Mouse (Mus musculus) neural tube, embryonic 13.5 days (tissue): ENCODE data around the gene Nfic. TPM values are rescaled to one million over a fixed set of nuclear protein-coding genes. Genes with fewer than 3 reads are reported as not detected.

Source experiments
- ATAC-seq: fragments of 200-750 bp; cut with Nextera tagmentation; 2 replicates; pipeline ENCODE4 v1.8.0; 2017; ENCODE audit warnings: low read depth, mild to moderate bottlenecking, moderate TSS enrichment, moderate library complexity
- H3K27ac ChIP-seq: fragments of 300-500 bp; sonication (generic); replicated peaks from 2 replicates; pipeline ENCODE4 v1.5.1; 2015; ENCODE audit warnings: moderate library complexity, mild to moderate bottlenecking, inconsistent platforms
- H3K27me3 ChIP-seq: fragments of 300-500 bp; sonication (generic); 2 replicates; pipeline ENCODE4 v1.6.1; 2015; ENCODE audit warnings: mild to moderate bottlenecking, inconsistent platforms
- H3K36me3 ChIP-seq: fragments of 300-500 bp; sonication (generic); 2 replicates; pipeline ENCODE4 v1.6.1; 2015; ENCODE audit warnings: mild to moderate bottlenecking, inconsistent platforms
- H3K4me1 ChIP-seq: fragments of 300-500 bp; sonication (generic); replicated peaks from 2 replicates; pipeline ENCODE4 v1.6.1; 2015; ENCODE audit warnings: inconsistent platforms
- H3K4me2 ChIP-seq: fragments of 300-500 bp; sonication (generic); 2 replicates; pipeline ENCODE4 v1.6.1; 2015; ENCODE audit warnings: inconsistent platforms, mild to moderate bottlenecking, moderate library complexity
- H3K4me3 ChIP-seq: fragments of 300-500 bp; sonication (generic); 2 replicates; pipeline ENCODE4 v1.5.1; 2015; ENCODE audit warnings: mild to moderate bottlenecking, inconsistent platforms
- H3K9ac ChIP-seq: fragments of 300-500 bp; sonication (generic); 2 replicates; pipeline ENCODE4 v1.6.1; 2015; ENCODE audit warnings: moderate library complexity, mild to moderate bottlenecking, inconsistent platforms
- H3K9me3 ChIP-seq: fragments of 300-500 bp; sonication (generic); 2 replicates; pipeline ENCODE4 v1.6.1; 2016; ENCODE audit warnings: inconsistent platforms
- WGBS: fragments of 180-500 bp; shearing (Covaris S2); methylation state at CpG from one replicate; pipeline ENCODE4 v1.1.7; 2015; 5-methylcytosine and 5-hydroxymethylcytosine counted together
- polyA plus RNA-seq: library from polyadenylated mRNA; unstranded; fragments of >200 nt; fragmentation: Nextera tagmentation; extraction: Ambion mirVana; gene quantifications from 2 replicates; pipeline ENCODE4 v1.2.1, GENCODE M21; 2015

The Nfic gene
- polyA plus RNA-seq, 1 experiment from 2014 or later, result 27.1 TPM

DNA sequence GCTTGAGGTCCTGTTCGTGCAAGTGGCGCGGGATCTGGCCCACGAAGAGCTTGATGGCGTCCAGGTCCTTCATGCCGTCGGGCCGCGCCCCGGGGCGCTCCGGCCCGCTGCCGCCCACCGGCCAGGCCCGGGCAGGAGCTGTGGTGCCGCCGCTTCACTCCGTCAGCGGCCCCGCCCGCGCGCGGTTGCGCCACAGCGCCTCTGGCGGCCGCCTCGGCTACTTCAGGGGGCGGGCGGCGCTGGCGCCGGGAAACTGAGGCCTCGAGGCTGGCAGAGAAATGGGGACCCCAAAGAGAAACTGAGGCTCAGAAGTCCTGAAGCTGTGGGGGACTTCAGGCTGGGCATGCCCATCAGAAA lies 27.1 kb upstream of the Nfic start, which contains the start of gene Celf5:
TSS of gene Celf5 (minus strand) at position 177 of the 357 bp plus-strand sequence.
- Histone ChIP-seq H3K4me2 (peak within 1 kb of the TSS; percentile 67), H3K27ac (peak within 1 kb of the TSS; percentile 88), H3K4me1 (peaks cover 47% of the 10 kb centered on the region), H3K4me3 (peak within 1 kb of the TSS; percentile 69), H3K27me3 (0 out of 2 replicates have a peak, but pooled peaks cover 13% of the 10 kb centered on the region), H3K9ac (peak within 1 kb of the TSS; percentile 90), H3K36me3 (peaks cover 15% of the 10 kb centered on the region), H3K9me3 (no peaks in the 10 kb centered on the region)
- peak; percentile 57 for ATAC-seq
- under 1% methylated on average over 36 of the region's 36 CpGs for WGBS

DNA sequence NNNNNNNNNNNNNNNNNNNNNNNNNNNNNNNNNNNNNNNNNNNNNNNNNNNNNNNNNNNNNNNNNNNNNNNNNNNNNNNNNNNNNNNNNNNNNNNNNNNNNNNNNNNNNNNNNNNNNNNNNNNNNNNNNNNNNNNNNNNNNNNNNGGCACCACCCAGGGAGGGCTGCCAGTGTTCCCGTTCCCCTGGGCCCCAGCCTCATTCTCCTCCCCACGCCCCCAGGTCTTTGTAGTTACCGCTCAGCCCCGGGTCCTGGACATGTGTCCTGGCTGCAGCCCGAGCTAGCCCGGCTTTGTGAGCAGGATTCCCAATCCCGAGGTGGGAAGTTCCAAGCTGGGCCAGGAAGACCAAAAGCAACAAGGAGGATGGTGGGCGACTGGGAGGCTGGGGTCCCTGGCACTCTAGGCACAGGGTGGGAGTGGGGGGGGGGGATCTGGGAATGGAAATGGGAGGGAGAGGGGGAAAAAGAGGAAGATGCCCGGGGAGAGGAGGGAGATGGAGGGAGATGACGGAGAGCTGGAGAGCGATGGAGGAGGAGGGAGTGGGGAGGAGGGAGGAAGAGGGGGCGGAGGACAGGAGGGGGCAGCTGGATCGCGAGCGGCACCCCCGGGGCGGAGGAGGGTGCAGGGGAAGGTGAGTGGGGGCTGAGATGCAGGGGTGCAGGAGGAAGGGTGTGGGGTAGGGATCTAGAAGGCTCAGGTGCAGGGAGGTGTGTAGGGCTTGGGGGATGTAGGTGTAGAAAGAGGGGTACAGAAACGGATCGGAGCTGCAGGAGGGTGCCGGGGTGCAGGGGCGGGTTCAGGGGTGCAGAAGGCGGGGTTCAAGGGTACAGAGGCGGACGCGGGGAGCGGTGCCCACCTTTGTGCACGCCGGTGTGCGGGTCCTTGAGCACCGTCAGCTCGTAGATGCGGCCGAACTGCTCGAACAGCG lies 26.4 kb upstream of the Nfic start:
- Histone ChIP-seq H3K4me1 (peaks cover 52% of the 10 kb centered on the region), H3K27me3 (peaks cover 17% of the 10 kb centered on the region), H3K9ac (peak overlapping the region; percentile 90), H3K27ac (peak overlapping the region; percentile 88), H3K4me3 (peak overlapping the region; percentile 69), H3K9me3 (no peaks in the 10 kb centered on the region), H3K36me3 (peaks cover 11% of the 10 kb centered on the region), H3K4me2 (peak overlapping the region; percentile 67)
- WGBS, result 2% methylated on average over 25 of the region's 35 CpGs
- peak; percentile 57 for ATAC-seq

DNA sequence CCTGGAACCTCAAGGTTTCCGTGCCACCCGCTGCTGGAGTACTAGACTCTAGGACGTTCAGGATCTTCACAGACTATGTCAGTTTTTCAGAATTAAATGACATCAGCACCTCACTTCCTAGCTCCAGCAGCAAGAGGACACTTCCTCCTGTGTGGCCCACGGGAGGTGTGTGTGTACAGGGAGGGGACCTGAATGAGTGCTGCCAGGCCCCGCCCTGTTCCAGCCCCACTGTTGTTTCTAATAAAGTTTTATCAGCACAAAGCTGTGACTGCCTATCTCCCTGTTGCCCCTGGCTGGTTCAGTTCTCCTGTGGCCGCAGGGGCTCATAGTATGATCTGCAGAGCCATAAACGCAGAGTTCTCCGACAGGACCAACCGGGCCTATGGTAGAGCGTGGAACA lies 19.0 kb upstream of the Nfic start:
- peaks cover 61% of the 10 kb centered on the region for H3K4me1 ChIP-seq
- peaks cover 22% of the 10 kb centered on the region for H3K36me3 ChIP-seq
- no peak overlapping the region for H3K27ac ChIP-seq
- H3K4me3 ChIP-seq, result no peak overlapping the region
- no peaks in the 10 kb centered on the region for H3K9me3 ChIP-seq
- peaks cover 46% of the 10 kb centered on the region for H3K27me3 ChIP-seq
- no peak overlapping the region for H3K9ac ChIP-seq
- no peak for ATAC-seq
- 81% methylated on average over 10 of the region's 10 CpGs for WGBS
- no peak overlapping the region for H3K4me2 ChIP-seq

DNA sequence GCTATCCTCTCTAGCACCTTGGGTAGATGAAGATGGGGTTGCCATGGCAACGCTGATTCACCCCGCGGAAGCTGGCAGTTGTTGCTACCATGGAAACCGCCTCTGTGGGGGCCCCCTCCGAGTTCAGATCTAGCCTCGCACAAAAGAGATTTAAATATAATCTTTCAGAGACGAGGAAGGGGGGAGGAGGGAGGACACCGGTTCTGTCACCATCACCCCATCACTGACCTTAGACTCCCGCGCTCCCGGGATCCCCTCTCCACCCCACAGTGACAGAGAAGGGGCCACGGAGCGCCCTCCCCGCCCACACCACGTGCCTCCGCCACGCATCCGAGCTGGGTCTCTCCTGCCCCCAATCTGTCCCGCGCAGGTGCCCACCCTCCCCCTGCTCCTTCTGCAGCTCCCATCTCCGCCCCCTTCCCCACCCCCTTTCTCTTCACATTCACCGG lies 17.6 kb upstream of the Nfic start:
- H3K27me3 ChIP-seq, result peaks cover 42% of the 10 kb centered on the region
- H3K36me3 ChIP-seq, result peaks cover 36% of the 10 kb centered on the region
- peak overlapping the region; percentile 72 for H3K4me2 ChIP-seq
- H3K9me3 ChIP-seq, result no peaks in the 10 kb centered on the region
- H3K27ac ChIP-seq, result peak overlapping the region; percentile 88
- peak overlapping the region; percentile 76 for H3K9ac ChIP-seq
- H3K4me1 ChIP-seq, result peaks cover 50% of the 10 kb centered on the region
- peak overlapping the region; percentile 42 for H3K4me3 ChIP-seq
- peak; percentile 79 for ATAC-seq
- under 1% methylated on average over 22 of the region's 22 CpGs for WGBS

DNA sequence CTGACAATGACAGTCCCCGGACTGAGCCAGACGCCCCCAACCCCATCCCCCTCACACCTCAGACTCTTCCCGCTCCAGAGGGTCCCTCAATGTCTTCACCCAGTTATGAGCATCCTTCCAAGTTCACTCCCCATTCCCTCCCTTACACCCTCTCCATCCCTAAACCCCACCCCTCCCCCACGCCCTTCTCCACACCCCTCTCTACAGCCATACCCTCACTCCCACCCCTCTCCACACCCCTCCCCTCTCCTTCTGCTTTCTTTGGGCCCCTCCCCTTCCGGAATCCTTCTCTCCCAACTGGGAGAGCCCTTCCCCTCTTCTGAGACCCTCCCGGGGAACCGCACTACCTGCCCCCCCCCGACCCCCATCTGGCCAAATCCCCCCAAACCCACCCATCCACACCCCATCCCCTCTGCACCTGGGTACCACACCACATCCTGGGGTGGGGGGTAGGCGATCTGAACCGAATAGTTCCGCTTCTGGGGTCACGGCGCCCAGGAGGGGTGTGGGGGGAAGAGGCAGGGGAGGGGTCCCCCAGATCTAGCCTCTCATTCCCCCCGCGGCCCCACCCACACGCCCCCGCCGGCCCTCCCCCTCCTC lies 17.1 kb upstream of the Nfic start:
- WGBS, result 7% methylated on average over 18 of the region's 18 CpGs
- Histone ChIP-seq H3K9me3 (no peaks in the 10 kb centered on the region), H3K4me1 (peaks cover 45% of the 10 kb centered on the region)

DNA sequence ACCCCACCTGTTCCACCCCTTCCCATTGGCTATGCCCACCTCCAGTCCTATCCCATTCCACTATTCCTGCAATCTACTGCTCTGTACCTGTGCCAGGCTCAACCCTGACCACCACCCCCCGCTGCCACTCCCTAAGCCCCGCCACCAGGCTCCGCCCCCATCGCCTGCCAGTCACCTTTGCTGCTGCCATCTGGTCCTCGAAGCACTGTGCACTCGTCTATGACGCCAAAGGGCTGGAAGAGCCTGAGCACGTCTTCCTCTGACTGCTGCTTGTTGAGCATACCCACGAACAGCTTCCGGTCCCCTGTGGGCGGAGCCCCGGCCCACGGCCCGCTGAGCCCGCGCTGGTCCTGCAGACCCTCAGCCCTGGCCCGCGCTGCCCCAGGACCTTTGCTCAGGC lies 15.0 kb upstream of the Nfic start:
- Histone ChIP-seq H3K4me3 (no peak overlapping the region), H3K27ac (no peak overlapping the region), H3K27me3 (peaks cover 44% of the 10 kb centered on the region), H3K4me2 (no peak overlapping the region), H3K36me3 (peaks cover 51% of the 10 kb centered on the region), H3K4me1 (peaks cover 41% of the 10 kb centered on the region), H3K9me3 (no peaks in the 10 kb centered on the region), H3K9ac (0 out of 2 replicates have a peak overlapping the region, but pooled peaks have one; percentile 26)
- ATAC-seq, result no peak
- 52% methylated on average over 18 of the region's 18 CpGs for WGBS

More for the DNA sequence above, 17.1 kb upstream of the Nfic start:
- Histone ChIP-seq H3K36me3 (peaks cover 41% of the 10 kb centered on the region), H3K27ac (peak overlapping the region; percentile 88), H3K4me3 (peak overlapping the region; percentile 42), H3K4me2 (peak overlapping the region; percentile 72), H3K27me3 (peaks cover 42% of the 10 kb centered on the region), H3K9ac (peak overlapping the region; percentile 76)
- ATAC-seq, result peak; percentile 33

DNA sequence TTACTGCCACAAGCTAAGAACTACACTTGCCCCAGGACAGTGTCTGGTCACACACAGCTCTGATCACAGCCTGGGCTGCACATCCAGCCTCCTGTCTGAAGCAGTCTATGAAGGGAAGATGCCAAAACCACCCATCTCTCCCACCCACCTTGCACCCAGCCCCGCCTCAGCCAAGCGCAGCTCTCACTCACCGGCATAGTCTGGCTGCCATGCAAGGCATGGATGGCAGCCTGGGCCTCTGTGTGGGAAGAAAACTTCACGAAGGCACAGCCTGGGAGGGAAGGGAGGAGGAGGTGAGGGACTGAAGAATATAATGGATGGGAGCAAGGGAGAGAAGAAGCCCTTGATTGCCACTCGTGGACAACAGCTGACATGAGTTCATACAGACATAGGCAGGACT lies 13.8 kb upstream of the Nfic start:
- Histone ChIP-seq H3K9me3 (no peaks in the 10 kb centered on the region), H3K27me3 (peaks cover 46% of the 10 kb centered on the region), H3K9ac (no peak overlapping the region), H3K36me3 (peaks cover 47% of the 10 kb centered on the region), H3K4me3 (no peak overlapping the region), H3K4me1 (peaks cover 45% of the 10 kb centered on the region), H3K4me2 (no peak overlapping the region), H3K27ac (no peak overlapping the region)
- WGBS, result 84% methylated on average over 5 of the region's 5 CpGs
- no peak for ATAC-seq

DNA sequence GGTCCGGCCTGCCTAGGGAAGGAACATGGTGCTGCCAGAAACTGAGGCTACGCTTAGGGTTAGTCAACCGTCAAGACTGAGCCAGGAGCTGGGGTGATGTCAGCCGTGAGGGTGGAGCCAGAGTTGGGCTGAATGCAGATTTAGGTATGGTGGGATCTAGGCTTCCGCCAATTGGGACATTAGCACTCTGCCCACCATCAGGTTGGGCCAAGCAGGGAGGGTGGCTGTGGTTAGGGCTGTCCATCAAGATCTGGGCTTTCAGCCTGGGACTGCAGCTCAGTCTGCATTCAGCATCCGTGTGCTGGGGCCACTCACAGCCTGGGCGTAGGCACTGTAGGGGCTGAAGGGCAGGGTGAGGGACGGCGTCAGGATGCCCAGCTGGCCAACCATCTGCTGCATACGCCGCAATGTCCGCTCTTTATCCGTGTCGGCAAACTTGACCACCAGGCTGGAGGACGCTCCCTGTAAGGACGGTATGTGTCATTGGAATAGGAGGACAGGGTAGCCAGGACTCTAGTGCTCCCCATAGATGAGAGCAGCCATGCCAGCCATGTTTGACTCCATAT lies 12.3 kb upstream of the Nfic start:
- no peak overlapping the region for H3K27ac ChIP-seq
- no peak overlapping the region for H3K4me3 ChIP-seq
- WGBS, result 86% methylated on average over 16 of the region's 16 CpGs
- peaks cover 43% of the 10 kb centered on the region for H3K36me3 ChIP-seq
- H3K9me3 ChIP-seq, result no peaks in the 10 kb centered on the region
- peaks cover 53% of the 10 kb centered on the region for H3K27me3 ChIP-seq
- H3K4me1 ChIP-seq, result peaks cover 33% of the 10 kb centered on the region
- ATAC-seq, result no peak
- no peak overlapping the region for H3K9ac ChIP-seq
- no peak overlapping the region for H3K4me2 ChIP-seq

DNA sequence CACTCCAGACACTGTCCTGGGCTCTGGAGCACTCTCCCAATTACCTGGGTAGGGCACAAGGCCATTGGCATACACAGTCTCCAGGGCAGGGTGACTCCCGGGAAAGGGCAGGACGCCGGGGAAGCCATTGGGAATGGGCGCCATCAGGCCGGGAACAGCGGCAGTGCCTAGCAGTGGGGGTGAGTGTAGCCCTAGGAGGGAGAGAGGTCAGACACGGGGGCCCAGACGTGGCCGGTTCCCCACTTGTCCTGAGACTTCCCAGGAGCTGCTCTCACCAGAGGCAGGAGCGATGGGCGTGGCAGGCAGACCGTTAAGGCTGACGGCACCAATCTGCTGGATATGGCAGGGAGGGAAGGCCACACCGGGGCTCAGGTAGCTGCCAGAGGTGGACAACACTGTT lies 11.4 kb upstream of the Nfic start:
- WGBS, result 71% methylated on average over 14 of the region's 14 CpGs
- peaks cover 25% of the 10 kb centered on the region for H3K4me1 ChIP-seq
- H3K4me3 ChIP-seq, result no peak overlapping the region
- no peak overlapping the region for H3K9ac ChIP-seq
- ATAC-seq, result no peak
- H3K27ac ChIP-seq, result no peak overlapping the region
- peaks cover 52% of the 10 kb centered on the region for H3K36me3 ChIP-seq
- no peak overlapping the region for H3K4me2 ChIP-seq
- no peaks in the 10 kb centered on the region for H3K9me3 ChIP-seq
- H3K27me3 ChIP-seq, result peaks cover 62% of the 10 kb centered on the region

DNA sequence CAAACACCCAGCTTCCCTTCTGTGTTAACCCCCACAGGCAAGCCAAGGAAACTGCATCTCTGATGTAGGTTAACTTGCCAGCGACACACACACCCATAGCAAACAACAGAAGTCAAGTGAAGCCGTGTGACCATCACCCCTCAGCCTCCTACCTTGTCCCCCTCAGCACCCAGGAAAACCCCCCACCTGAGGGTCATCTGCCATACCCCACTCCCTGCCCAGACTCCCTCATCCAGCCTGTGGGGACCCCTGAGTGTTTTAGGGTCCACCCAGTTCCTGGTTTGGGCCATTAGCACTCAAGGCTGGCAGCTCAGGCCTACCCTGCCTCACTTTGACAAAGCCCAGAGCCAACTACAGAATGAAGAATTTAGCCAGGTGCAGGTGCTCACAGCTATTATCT lies 10.6 kb upstream of the Nfic start:
- H3K4me2 ChIP-seq, result no peak overlapping the region
- H3K4me1 ChIP-seq, result peaks cover 19% of the 10 kb centered on the region
- H3K9ac ChIP-seq, result no peak overlapping the region
- no peaks in the 10 kb centered on the region for H3K9me3 ChIP-seq
- ATAC-seq, result no peak
- WGBS, result 83% methylated on average over 2 of the region's 2 CpGs
- H3K27me3 ChIP-seq, result peaks cover 70% of the 10 kb centered on the region
- H3K4me3 ChIP-seq, result no peak overlapping the region
- H3K27ac ChIP-seq, result no peak overlapping the region
- peaks cover 57% of the 10 kb centered on the region for H3K36me3 ChIP-seq

DNA sequence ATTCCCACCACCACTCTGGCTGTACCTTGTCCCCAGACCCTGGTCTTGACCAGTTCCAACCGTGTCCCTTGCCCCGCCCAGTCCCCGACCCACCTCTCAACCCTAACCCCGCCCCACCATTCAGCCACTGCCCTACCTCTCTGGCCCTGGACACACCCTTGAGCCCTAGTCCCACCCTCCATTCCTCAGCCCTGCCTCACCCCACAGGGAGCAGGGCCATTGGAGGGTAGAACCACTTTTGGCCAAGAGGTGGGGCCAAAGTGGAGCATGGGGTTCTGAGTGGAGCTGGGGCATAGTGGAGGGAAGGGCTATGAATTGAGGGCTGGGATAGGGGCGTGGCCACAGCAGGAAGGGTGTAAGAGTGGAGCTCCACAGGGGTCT lies 9.8 kb upstream of the Nfic start:
- Histone ChIP-seq H3K4me2 (no peak overlapping the region), H3K36me3 (peaks cover 57% of the 10 kb centered on the region), H3K27me3 (peaks cover 78% of the 10 kb centered on the region), H3K9me3 (no peaks in the 10 kb centered on the region), H3K9ac (no peak overlapping the region), H3K4me1 (peaks cover 12% of the 10 kb centered on the region; the same call in 1 of the 2 replicates), H3K27ac (no peak overlapping the region), H3K4me3 (no peak overlapping the region)
- WGBS, result 3% methylated on average over 5 of the region's 5 CpGs
- no peak for ATAC-seq
